Mouse (Mus musculus): ENCODE results near the gene Dcakd. TPM values are rescaled to one million over a fixed set of nuclear protein-coding genes. Genes with fewer than 3 reads are reported as not detected.
A peak's percentile ranks its signal among the peaks of the same experiment; 100 is the strongest.
"Not testable (repeated sequence)": the region's sequence is repeated elsewhere in the genome, so short reads cannot be mapped to it uniquely, and the experiment has no call there.

Dcakd gene
- total and polyA plus RNA-seq, 2 experiments from 2014 or later, result 149 to 176 TPM

DNA sequence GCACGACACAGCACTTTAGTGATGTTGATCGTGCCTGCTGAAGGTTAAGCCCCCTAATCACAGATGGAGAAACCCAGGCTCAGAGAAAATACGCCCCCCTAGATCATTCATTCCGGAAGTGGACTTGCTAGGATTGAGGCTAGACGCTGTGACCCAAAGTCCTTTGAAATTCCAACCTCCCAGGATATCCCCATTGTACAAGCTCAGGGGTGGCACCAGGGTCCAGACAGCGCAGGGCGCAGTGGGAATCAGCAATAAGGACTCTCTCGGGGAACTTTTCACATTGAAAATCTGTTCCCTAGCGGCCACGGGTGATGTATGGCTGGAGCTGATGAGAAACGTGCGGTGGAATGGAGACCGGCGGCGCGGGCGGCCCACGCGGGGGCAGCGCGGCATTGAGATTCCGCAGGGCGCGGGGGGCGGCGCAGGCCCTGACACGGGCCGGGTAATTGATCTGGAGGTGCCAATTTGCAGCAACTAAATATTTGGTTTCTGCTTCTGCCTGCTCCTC, 38.4 kb downstream of the Dcakd start:
- H3K4me1 ChIP-seq (ENCODE audit: insufficient read depth, low read length), result peaks cover 11% of the 10 kb centered on the region
- no peak for ATAC-seq
- H3K4me3 ChIP-seq (ENCODE audit: low read length), result peak overlapping the region; percentile 34
- no peak; the same call in 1 of the 2 replicates for TF ChIP-seq CTCF (IDR thresholded peaks at IDR 0.05; ENCODE audit: low read depth)
- H3K9ac ChIP-seq (replicated peaks; ENCODE audit: low read length), result peak overlapping the region; percentile 40; the same call in 1 of the 2 replicates
- peaks cover 6% of the 10 kb centered on the region; the same call in 1 of the 2 replicates for H3K36me3 ChIP-seq (ENCODE audit: insufficient read depth, low read length)
- no peak overlapping the region for H3K27ac ChIP-seq
- 7% methylated on average over 28 of the region's 28 CpGs for whole genome bisulfite sequencing
- H3K4me2 ChIP-seq (ENCODE audit: low read depth, low read length), result peak overlapping the region; percentile 71
- H3K27me3 ChIP-seq (ENCODE audit: insufficient read depth, low read length), result no peaks in the 10 kb centered on the region
- no peaks in the 10 kb centered on the region for H3K9me3 ChIP-seq (ENCODE audit: low read length)
- DNase-seq (ENCODE audit: low spot score), result peak; percentile 38

DNA sequence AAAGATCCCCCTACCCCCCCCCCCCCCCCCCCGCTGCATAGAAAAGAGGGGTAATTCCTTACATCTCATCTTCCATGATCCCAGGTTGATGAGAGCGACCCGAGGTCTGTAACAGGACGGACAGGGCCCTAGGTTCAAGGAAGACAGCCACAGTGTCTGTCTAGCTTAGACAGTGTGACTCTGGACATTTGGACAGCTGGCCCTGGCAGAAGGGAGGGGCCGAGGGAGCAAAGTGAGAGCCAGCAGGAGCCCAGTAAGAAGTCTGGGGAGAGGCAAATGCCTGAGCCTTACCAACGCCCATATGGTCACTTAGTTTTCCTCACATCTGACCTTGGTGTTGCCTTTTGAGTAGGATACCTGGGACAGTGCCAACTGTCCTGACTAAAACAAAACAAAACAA, 43.0 kb downstream of the Dcakd start:
- TF ChIP-seq CTCF (IDR thresholded peaks at IDR 0.05; ENCODE audit: low read depth), result no peak
- no peak for ATAC-seq
- no peak overlapping the region for H3K4me2 ChIP-seq (ENCODE audit: low read depth, low read length)
- H3K36me3 ChIP-seq (ENCODE audit: insufficient read depth, low read length), result no peaks in the 10 kb centered on the region
- no peak overlapping the region for H3K9ac ChIP-seq (replicated peaks; ENCODE audit: low read length)
- no peak overlapping the region for H3K4me3 ChIP-seq (ENCODE audit: low read length)
- no peaks in the 10 kb centered on the region for H3K9me3 ChIP-seq (ENCODE audit: low read length)
- H3K27me3 ChIP-seq (ENCODE audit: insufficient read depth, low read length), result no peaks in the 10 kb centered on the region
- no peak overlapping the region for H3K27ac ChIP-seq
- whole genome bisulfite sequencing, result 47% methylated on average over 5 of the region's 6 CpGs
- DNase-seq (ENCODE audit: low spot score), result no peak
- no peaks in the 10 kb centered on the region; the same call in 1 of the 2 replicates for H3K4me1 ChIP-seq (ENCODE audit: insufficient read depth, low read length)

DNA sequence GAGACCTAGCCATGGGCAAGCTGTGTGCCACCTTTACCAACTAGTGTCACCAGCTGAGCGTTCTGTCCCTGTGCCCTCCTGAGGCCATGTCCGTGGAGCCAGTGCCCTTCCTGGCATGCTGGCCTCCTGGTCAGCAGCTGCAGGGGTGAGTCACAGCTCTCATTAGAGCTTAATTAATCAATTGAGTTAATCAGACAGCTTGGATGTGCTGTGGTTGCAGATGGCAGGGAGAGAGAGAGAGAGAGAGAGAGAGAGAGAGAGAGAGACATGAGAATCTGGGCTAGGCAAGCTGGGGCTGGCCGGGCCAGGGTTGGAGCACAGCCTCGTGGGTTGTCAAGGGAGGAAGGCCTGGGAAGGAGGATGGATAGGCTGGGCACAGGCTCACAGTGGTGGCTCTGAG, 43.5 kb downstream of the Dcakd start:
- Histone ChIP-seq H3K36me3 (ENCODE audit: insufficient read depth, low read length) (no peaks in the 10 kb centered on the region), H3K27ac (no peak overlapping the region), H3K4me3 (ENCODE audit: low read length) (no peak overlapping the region), H3K4me1 (ENCODE audit: insufficient read depth, low read length) (no peaks in the 10 kb centered on the region; the same call in 1 of the 2 replicates), H3K27me3 (ENCODE audit: insufficient read depth, low read length) (no peaks in the 10 kb centered on the region), H3K9ac (replicated peaks; ENCODE audit: low read length) (no peak overlapping the region), H3K9me3 (ENCODE audit: low read length) (no peaks in the 10 kb centered on the region), H3K4me2 (ENCODE audit: low read depth, low read length) (no peak overlapping the region)
- DNase-seq (ENCODE audit: low spot score) (no peak), ATAC-seq (peak; percentile 50)
- 28% methylated on average over 4 of the region's 4 CpGs for WGBS
- no peak for TF ChIP-seq CTCF (IDR thresholded peaks at IDR 0.05; ENCODE audit: low read depth)

DNA sequence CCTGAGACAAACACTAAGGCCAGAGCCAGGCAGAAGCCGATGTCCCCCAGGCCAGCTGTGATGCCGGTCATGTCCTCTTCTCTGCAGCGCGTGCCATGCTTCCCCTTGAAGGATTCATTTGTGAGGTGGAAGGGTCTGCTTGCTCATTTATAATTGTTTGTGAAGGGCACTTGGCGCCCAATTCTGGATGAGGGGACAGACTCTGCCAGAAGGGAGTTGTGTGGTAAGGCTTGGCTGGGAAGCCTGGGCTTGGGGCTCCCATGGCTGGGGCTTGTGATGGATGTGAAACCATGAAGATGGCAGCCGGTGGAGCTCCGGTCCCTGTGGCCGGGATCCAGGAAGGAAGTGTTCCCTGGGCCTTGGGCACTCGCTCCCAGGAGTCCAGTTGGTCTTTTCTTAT, 44.0 kb downstream of the Dcakd start:
- Histone ChIP-seq H3K27me3 (ENCODE audit: insufficient read depth, low read length) (no peaks in the 10 kb centered on the region), H3K4me2 (ENCODE audit: low read depth, low read length) (no peak overlapping the region), H3K9ac (replicated peaks; ENCODE audit: low read length) (no peak overlapping the region), H3K4me1 (ENCODE audit: insufficient read depth, low read length) (no peaks in the 10 kb centered on the region; the same call in 1 of the 2 replicates), H3K27ac (no peak overlapping the region), H3K36me3 (ENCODE audit: insufficient read depth, low read length) (no peaks in the 10 kb centered on the region), H3K4me3 (ENCODE audit: low read length) (no peak overlapping the region), H3K9me3 (ENCODE audit: low read length) (no peaks in the 10 kb centered on the region)
- ATAC-seq (no peak), DNase-seq (ENCODE audit: low spot score) (no peak)
- WGBS, result 73% methylated on average over 9 of the region's 9 CpGs
- no peak for TF ChIP-seq CTCF (IDR thresholded peaks at IDR 0.05; ENCODE audit: low read depth)

DNA sequence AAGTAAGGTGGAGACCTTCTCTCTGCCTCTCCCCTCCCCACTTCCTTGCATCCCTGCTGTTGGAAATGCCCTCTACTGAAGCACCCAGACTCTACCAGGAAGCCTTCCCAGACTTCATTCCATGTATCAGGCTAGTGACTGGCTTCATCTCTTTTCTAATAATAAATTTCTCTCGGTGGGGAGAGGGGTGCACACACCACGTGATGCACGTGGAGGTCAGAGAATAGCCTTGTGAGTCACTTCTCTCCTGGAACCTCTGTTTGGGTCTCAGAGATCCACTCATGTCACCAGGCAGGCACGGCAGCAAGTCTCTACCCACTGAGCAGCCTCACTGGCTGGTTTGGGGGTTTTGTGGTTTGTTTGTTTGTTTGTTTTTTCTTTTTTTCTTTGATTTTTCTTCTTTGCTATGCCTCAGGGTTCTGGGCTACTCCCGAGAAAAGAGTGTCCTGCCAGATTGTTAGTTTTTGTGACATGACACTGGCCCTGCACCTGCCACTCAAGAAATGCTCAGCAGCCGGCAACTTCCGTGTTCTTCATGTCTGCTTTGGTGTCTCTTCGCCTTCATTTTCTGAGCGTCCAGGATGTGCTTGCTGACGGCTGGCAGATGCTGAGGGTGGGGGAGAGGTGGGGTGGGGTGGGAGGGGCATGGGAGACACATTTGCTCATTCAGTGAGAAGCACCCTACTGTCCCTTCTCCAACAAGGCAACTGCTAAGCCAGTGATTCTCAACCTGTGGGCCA, 46.8 kb downstream of the Dcakd start:
- no peak overlapping the region for H3K4me3 ChIP-seq (ENCODE audit: low read length)
- TF ChIP-seq CTCF (IDR thresholded peaks at IDR 0.05; ENCODE audit: low read depth), result no peak
- no peak overlapping the region for H3K9ac ChIP-seq (replicated peaks; ENCODE audit: low read length)
- no peak overlapping the region for H3K27ac ChIP-seq
- ATAC-seq, result no peak
- H3K4me2 ChIP-seq (ENCODE audit: low read depth, low read length), result no peak overlapping the region
- H3K4me1 ChIP-seq (ENCODE audit: insufficient read depth, low read length), result no peaks in the 10 kb centered on the region; the same call in 1 of the 2 replicates
- H3K9me3 ChIP-seq (ENCODE audit: low read length), result no peaks in the 10 kb centered on the region
- no peaks in the 10 kb centered on the region for H3K27me3 ChIP-seq (ENCODE audit: insufficient read depth, low read length)
- DNase-seq (ENCODE audit: low spot score), result no peak
- H3K36me3 ChIP-seq (ENCODE audit: insufficient read depth, low read length), result no peaks in the 10 kb centered on the region
- 53% methylated on average over 10 of the region's 10 CpGs for WGBS

DNA sequence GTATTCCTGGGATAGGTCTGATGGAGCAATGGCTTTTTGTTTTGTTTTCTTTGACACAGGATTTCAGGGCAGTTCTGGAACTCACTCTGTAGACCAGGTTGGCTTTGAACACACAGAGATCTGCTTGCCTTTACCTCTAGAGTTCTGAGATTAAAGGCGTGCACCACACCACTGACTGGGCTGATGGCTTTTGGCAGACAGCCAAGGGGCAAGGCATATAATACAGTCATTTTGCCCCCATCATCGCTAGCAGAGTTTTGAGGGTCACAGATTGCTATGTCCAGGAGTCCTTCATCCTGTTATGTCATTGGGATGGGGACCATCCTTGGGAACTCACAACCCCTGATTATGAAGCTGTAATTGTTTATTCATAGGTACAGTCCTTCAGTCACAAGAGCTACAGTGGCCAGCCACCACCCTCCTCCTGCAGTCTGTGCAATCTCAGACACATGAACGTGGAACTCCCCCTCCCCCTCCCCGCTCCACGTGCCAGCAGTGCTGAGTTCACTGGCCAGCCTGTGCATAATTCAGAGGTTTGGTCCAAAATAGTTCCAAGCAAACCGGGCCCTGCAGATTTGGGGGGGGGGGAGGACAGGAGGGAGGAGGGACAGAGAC, 50.0 kb downstream of the Dcakd start:
- TF ChIP-seq CTCF (IDR thresholded peaks at IDR 0.05; ENCODE audit: low read depth), result no peak
- Histone ChIP-seq H3K9ac (replicated peaks; ENCODE audit: low read length) (no peak overlapping the region), H3K9me3 (ENCODE audit: low read length) (no peaks in the 10 kb centered on the region), H3K27me3 (ENCODE audit: insufficient read depth, low read length) (no peaks in the 10 kb centered on the region), H3K36me3 (ENCODE audit: insufficient read depth, low read length) (no peaks in the 10 kb centered on the region), H3K27ac (no peak overlapping the region), H3K4me3 (ENCODE audit: low read length) (no peak overlapping the region), H3K4me2 (ENCODE audit: low read depth, low read length) (no peak overlapping the region), H3K4me1 (ENCODE audit: insufficient read depth, low read length) (no peaks in the 10 kb centered on the region)
- ATAC-seq, result no peak
- no peak for DNase-seq (ENCODE audit: low spot score)
- 42% methylated on average over 6 of the region's 6 CpGs for WGBS

DNA sequence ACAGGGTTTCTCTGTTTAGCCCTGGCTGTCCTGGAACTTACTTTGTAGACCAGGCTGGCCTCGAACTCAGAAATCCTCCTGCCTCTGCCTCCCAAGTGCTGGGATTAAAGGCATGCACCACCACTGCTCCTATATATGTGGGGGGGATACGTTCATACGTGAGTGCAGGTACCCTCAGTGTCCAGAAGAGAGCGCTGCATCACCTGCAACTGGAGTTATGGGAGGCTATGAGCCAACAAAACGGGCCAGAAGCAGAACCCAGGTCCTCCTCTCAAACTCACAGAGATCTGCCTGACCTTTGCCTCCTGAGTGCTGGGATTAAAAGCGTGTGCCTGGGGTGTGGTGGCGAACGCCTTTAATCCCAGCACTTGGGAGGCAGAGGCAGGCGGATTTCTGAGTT, 52.2 kb downstream of the Dcakd start:
- not testable (repeated sequence) for H3K4me3 ChIP-seq (ENCODE audit: low read length); DNase-seq (ENCODE audit: low spot score); H3K9me3 ChIP-seq (ENCODE audit: low read length); H3K36me3 ChIP-seq (ENCODE audit: insufficient read depth, low read length); H3K4me2 ChIP-seq (ENCODE audit: low read depth, low read length); ATAC-seq; H3K9ac ChIP-seq (replicated peaks; ENCODE audit: low read length); H3K27ac ChIP-seq; H3K4me1 ChIP-seq (ENCODE audit: insufficient read depth, low read length); H3K27me3 ChIP-seq (ENCODE audit: insufficient read depth, low read length)
- 87% methylated on average over 9 of the region's 9 CpGs for WGBS
